Comparison of ENCODE assay signal across 9 mouse cellular contexts in genomic region chr8:107785771-107786170, GRCm38 (mm10).
DNase-seq lines count a peak whose midpoint lies in the region.
"Had no signal": no experiment of that assay in that cellular context is flagged by ENCODE, and none has a peak within 500 bp of the region (broad histone marks: within the 10 kb centered on the region; RNA-seq: fewer than 3 reads in every experiment).

No protein-coding gene starts in this region.

- DNase-seq in kidney, postnatal 10 days, result peak; percentile 27
- no peak for DNase-seq in kidney, adult 18-20 months
- DNase-seq in ovary, adult 18-20 months (ENCODE audit: low spot score), result peak; percentile 39
- no peak for DNase-seq in ovary, postnatal 14 days (ENCODE audit: low spot score)
- DNase-seq in adrenal gland, postnatal 14 days, result peak; percentile 77
- DNase-seq in embryo, embryonic 11 days, result no peak
- DNase-seq in thymus, postnatal 4 days, result no peak
- DNase-seq: cerebellum, adult 2 months; kidney, adult 2 months had no signal

Comparison
In these comparisons a context has a peak if more than half of its experiments do, and no peak if none do; other contexts are left out.
1. DNase-seq: peak in kidney, postnatal 10 days (single experiment), ovary, adult 18-20 months (single experiment) and adrenal gland, postnatal 14 days (single experiment); none in kidney, adult 18-20 months (single experiment), ovary, postnatal 14 days (single experiment), embryo, embryonic 11 days (single experiment) and thymus, postnatal 4 days (single experiment).